Mouse (Mus musculus): Measurements from ENCODE around the gene Arhgap31.

DNA sequence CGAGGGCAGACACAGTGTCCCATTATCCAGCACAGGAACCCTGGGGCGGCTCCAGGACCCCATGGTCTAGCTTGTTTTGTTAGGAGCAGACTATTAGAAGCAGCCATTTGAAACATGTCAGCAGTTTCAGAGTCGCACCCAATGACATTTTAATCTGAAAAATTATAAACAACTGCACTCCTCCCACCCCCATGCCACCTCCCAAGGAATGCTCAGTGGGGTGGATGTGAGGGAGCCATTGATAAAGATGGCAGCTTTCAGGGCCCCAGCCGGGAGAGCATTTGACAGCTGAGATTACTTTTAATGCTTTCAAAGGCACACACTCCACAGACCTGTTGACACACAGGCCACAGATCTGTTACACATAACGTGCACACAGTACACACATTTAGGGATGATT is 40.7 kb downstream of the Arhgap31 start:
- TF ChIP-seq EP300 (IDR thresholded peaks at IDR 0.05; ENCODE audit: low read depth) (no peak), CTCF (IDR thresholded peaks at IDR 0.05; ENCODE audit: low read depth) (no peak)

All from heart, postnatal 0 days (tissue).